Mouse (Mus musculus) neural tube, embryonic 11.5 days (tissue): ENCODE data around the gene Smoc1. TPM values are rescaled to one million over a fixed set of nuclear protein-coding genes. Genes with fewer than 3 reads are reported as not detected.
A peak's percentile ranks its signal among the peaks of the same experiment; 100 is the strongest.

Experiments
- ATAC-seq: fragments of 200-750 bp; cut with Nextera tagmentation; 2 replicates; pipeline ENCODE4 v1.8.0; 2017; ENCODE audit warnings: moderate number of reproducible peaks, mild to moderate bottlenecking, moderate TSS enrichment, moderate library complexity; ENCODE audit not compliant: insufficient read depth, low FRiP score, low TSS enrichment
- DNase-seq: peaks from one replicate; pipeline ENCODE4 v3.0.0-alpha.2; 2015; ENCODE audit warnings: low spot score
- H3K27ac ChIP-seq: fragments of 300-500 bp; sonication (generic); 2 replicates; pipeline ENCODE4 v1.5.1; 2014; ENCODE audit warnings: low read depth, mild to moderate bottlenecking, low read length
- H3K27me3 ChIP-seq: fragments of 300-500 bp; sonication (generic); 2 replicates; pipeline ENCODE4 v1.6.1; 2014; ENCODE audit warnings: mild to moderate bottlenecking, low read length, mixed read lengths; ENCODE audit not compliant: control insufficient read depth, insufficient read depth
- H3K36me3 ChIP-seq: fragments of 300-500 bp; sonication (generic); 2 replicates; pipeline ENCODE4 v1.6.1; 2014; ENCODE audit warnings: mild to moderate bottlenecking, low read length, moderate library complexity, mixed read lengths; ENCODE audit not compliant: control insufficient read depth, insufficient read depth
- H3K4me1 ChIP-seq: fragments of 300-500 bp; sonication (generic); 2 replicates; pipeline ENCODE4 v1.6.1; 2014; ENCODE audit warnings: low read length, mixed read lengths; ENCODE audit not compliant: control insufficient read depth, insufficient read depth
- H3K4me2 ChIP-seq: fragments of 300-500 bp; sonication (generic); 2 replicates; pipeline ENCODE4 v1.6.1; 2014; ENCODE audit warnings: low read depth, mild to moderate bottlenecking, moderate library complexity
- H3K4me3 ChIP-seq: fragments of 300-500 bp; sonication (generic); 2 replicates; pipeline ENCODE4 v1.5.1; 2014; ENCODE audit warnings: low read depth, low read length
- H3K9ac ChIP-seq: fragments of 300-500 bp; sonication (generic); 2 replicates; pipeline ENCODE4 v1.6.1; 2014; ENCODE audit warnings: mild to moderate bottlenecking, low read length
- H3K9me3 ChIP-seq: fragments of 300-500 bp; sonication (generic); 2 replicates; pipeline ENCODE4 v1.6.1; 2016; ENCODE audit warnings: low read length; ENCODE audit not compliant: control insufficient read depth
- WGBS: fragments of 180-500 bp; shearing (Covaris S2); extraction: QIAGEN DNeasy Blood & Tissue Kit; methylation state at CpG from one replicate; pipeline ENCODE4 v1.1.7; 2014; 5-methylcytosine and 5-hydroxymethylcytosine counted together
- polyA plus RNA-seq: library from polyadenylated mRNA; unstranded; fragments of >200 nt; fragmentation: Nextera tagmentation; extraction: Ambion mirVana; gene quantifications from 2 replicates; pipeline ENCODE4 v1.2.1, GENCODE M21; 2014

Gene Smoc1
- polyA plus RNA-seq, 1 experiment from 2014 or later: 13.1 TPM

DNA sequence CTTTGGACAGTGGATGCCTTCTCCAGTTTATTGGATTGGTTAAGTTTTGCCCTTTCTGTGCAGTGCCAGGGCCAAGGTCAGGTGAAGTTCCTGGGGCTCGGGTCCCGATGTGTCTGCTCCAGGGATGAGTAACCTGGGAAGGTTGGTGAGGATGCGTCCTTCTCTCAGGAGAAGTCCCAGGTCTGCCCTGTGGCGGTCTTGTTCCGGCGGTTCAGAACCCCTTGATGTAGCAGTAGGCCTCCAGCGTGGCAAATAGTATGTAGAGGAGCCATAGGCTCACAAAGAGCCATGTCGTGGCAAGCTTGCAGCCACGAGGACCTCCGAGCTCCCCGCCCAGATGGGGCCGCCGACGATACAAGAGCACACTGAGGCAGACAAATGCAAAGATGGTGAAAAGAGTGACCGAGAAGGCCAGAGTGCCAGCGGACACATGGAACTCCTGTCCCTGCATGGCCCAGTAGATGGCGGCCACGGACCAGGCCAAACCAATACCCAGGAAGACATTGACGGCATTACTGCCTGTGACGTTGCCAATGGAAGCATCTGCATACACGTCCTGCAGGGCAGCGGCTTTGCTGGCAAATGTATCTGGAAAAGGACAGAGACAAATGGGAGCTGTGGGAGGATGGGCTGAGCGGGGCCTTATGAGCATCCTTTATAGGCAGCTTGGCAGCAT is 172.8 kb downstream of the Smoc1 start:
- WGBS: 37% methylated on average over 23 of the region's 23 CpGs
- H3K4me1 ChIP-seq: no peaks in the 10 kb centered on the region
- DNase-seq (peak; percentile 80), ATAC-seq (0 out of 2 replicates have a peak, but pooled peaks have one; percentile 45)
- H3K27me3 ChIP-seq: no peaks in the 10 kb centered on the region
- H3K4me3 ChIP-seq: no peak overlapping the region
- no peak overlapping the region for H3K27ac ChIP-seq
- H3K9me3 ChIP-seq: no peaks in the 10 kb centered on the region
- H3K9ac ChIP-seq: 0 out of 2 replicates have a peak overlapping the region, but pooled peaks have one; percentile 16
- H3K36me3 ChIP-seq: no peaks in the 10 kb centered on the region
- H3K4me2 ChIP-seq: no peak overlapping the region

- ATAC-seq: no peak
Measured at GRCm38 (mm10) chr12:81203226-81203625, 176.6 kb downstream of the Smoc1 start.

DNA sequence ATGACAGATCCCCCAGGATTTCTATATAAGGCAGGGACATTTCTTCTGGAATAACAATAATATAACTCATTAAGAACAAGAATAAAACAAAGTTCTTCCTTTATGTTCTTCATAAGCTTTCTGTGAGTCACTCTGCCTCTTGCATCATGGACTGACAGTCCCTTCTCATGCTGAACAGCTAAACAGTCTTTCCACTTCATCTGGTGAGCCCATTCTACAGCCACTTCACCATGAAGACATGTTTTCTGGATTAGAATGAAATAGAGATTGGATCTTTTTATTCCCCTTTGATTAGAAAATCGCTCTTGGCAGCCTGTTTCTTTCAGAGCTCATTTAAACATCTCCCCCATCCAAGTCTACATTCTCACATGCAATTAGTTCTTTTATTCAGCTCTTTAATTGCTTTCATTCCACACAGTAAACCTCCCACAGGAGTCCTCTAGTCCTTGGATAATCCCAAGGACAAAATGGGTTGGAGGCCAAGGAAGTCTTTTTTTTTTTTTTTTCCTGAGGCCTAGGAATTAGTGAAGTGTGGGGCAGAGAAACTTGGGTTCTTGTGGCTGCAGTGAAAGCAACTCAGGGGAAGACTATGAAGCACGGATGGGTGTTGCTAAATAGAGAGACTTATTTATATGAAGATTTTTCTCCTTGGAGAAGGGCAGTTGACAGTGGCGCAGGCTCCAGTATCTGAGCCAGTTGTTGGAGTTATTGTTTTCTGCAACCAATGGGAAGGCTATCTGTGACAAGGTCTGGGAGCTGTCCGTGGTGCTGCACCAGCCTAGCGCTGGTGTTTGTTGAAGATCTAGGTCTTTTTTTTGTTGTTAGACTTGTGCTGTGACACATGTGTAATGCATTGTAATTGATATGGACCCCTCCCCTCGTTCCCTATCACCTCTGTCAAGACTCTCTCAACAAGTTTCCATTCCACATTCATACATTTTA is 179.3 kb downstream of the Smoc1 start:
- ATAC-seq (no peak), DNase-seq (peak; percentile 61)
- no peak overlapping the region for H3K4me2 ChIP-seq
- no peaks in the 10 kb centered on the region for H3K27me3 ChIP-seq
- H3K27ac ChIP-seq: no peak overlapping the region
- H3K36me3 ChIP-seq: no peaks in the 10 kb centered on the region
- H3K9me3 ChIP-seq: no peaks in the 10 kb centered on the region
- no peak overlapping the region for H3K9ac ChIP-seq
- no peak overlapping the region for H3K4me3 ChIP-seq
- no peaks in the 10 kb centered on the region for H3K4me1 ChIP-seq
- 31% methylated on average over 6 of the region's 6 CpGs for WGBS

More at GRCm38 (mm10) chr12:81203226-81203625, 176.6 kb downstream of the Smoc1 start:
- H3K4me2 ChIP-seq: no peak overlapping the region
- WGBS: 28% methylated on average over 1 of the region's 1 CpGs
- H3K36me3 ChIP-seq: no peaks in the 10 kb centered on the region
- DNase-seq: no peak
- H3K27me3 ChIP-seq: no peaks in the 10 kb centered on the region
- H3K4me3 ChIP-seq: no peak overlapping the region
- no peak overlapping the region for H3K9ac ChIP-seq
- H3K27ac ChIP-seq: no peak overlapping the region
- H3K9me3 ChIP-seq: no peaks in the 10 kb centered on the region
- H3K4me1 ChIP-seq: no peaks in the 10 kb centered on the region

GRCm38 (mm10) chr12:81208559-81208958 is 182.0 kb downstream of the Smoc1 start:
- no peak for ATAC-seq

DNA sequence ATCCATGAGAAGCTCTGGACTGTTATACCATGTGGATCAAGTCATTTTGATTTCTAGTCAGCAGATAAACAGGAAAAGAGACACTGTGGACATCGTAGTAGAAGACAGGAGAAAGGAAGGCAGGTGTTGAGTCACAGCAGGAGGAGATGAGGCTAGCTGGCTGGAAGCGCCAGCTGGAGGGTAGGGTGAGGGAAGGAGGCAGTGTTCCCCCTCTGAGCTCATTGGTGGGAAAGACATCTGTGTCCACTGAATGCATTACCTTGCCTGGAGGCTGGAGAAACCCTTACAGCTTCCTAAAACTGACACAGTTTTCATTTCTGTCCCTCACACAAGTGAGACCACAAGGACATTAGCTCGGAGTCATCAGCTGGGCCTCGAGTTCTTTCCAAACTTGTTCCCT is 192.7 kb downstream of the Smoc1 start:
- Histone ChIP-seq H3K36me3 (no peaks in the 10 kb centered on the region), H3K9me3 (no peaks in the 10 kb centered on the region), H3K27me3 (no peaks in the 10 kb centered on the region), H3K4me3 (no peak overlapping the region), H3K4me2 (no peak overlapping the region), H3K4me1 (no peaks in the 10 kb centered on the region), H3K27ac (no peak overlapping the region), H3K9ac (no peak overlapping the region)
- DNase-seq: no peak
- WGBS: 65% methylated on average over 4 of the region's 4 CpGs
- no peak for ATAC-seq

More at GRCm38 (mm10) chr12:81208559-81208958, 182.0 kb downstream of the Smoc1 start:
- H3K4me2 ChIP-seq: no peak overlapping the region
- no peaks in the 10 kb centered on the region for H3K36me3 ChIP-seq
- H3K9me3 ChIP-seq: no peaks in the 10 kb centered on the region
- no peaks in the 10 kb centered on the region for H3K27me3 ChIP-seq
- no peak for DNase-seq
- no peak overlapping the region for H3K27ac ChIP-seq
- H3K4me1 ChIP-seq: no peaks in the 10 kb centered on the region
- no peak overlapping the region for H3K9ac ChIP-seq
- 73% methylated on average over 2 of the region's 2 CpGs for WGBS
- no peak overlapping the region for H3K4me3 ChIP-seq

- Histone ChIP-seq H3K27ac (no peak overlapping the region), H3K4me1 (no peaks in the 10 kb centered on the region), H3K4me3 (no peak overlapping the region), H3K9me3 (no peaks in the 10 kb centered on the region), H3K27me3 (no peaks in the 10 kb centered on the region), H3K4me2 (no peak overlapping the region), H3K9ac (no peak overlapping the region), H3K36me3 (no peaks in the 10 kb centered on the region)
- ATAC-seq: no peak
- DNase-seq: no peak
- 89% methylated on average over 2 of the region's 2 CpGs for WGBS
Measured at GRCm38 (mm10) chr12:81223276-81223675, 196.7 kb downstream of the Smoc1 start.

- Histone ChIP-seq H3K27ac (no peak overlapping the region), H3K27me3 (no peaks in the 10 kb centered on the region), H3K4me1 (no peaks in the 10 kb centered on the region), H3K4me2 (no peak overlapping the region), H3K36me3 (no peaks in the 10 kb centered on the region), H3K9ac (no peak overlapping the region), H3K9me3 (no peaks in the 10 kb centered on the region), H3K4me3 (no peak overlapping the region)
- no peak for DNase-seq
- WGBS: 73% methylated on average over 2 of the region's 2 CpGs
- no peak for ATAC-seq
Measured at GRCm38 (mm10) chr12:81224843-81225242, 198.2 kb downstream of the Smoc1 start.

DNA sequence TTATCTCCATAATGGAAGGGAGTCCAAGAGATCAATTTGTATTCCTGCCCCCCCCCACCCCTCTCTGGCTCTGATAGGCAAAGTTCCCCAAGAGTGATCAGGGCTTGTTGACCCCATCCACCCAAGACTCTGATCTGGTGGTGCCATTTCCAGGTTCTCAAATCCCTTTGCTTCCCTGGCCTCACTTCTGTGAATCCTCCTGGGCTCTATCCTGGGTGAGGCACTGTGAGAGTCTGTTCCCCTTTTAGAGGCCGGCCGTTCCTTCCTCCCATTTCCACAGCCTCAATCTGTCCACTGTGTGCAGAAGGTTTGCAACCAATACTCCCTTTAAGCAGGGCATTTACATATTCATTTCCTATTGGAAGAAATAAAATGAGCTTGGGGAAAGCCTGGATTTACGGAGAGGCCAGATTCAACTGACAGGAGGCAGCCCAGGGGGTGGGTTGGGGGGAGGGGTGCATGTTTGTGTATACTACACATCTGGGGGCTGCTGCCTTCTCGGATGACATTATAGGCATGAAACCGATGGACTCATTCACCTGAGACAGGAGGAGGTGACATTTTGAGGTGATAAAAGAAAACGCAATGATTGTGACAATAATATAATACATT is 199.5 kb downstream of the Smoc1 start:
- no peak for DNase-seq
- Histone ChIP-seq H3K27me3 (no peaks in the 10 kb centered on the region), H3K9me3 (no peaks in the 10 kb centered on the region), H3K9ac (no peak overlapping the region), H3K4me1 (no peaks in the 10 kb centered on the region), H3K4me2 (no peak overlapping the region), H3K4me3 (no peak overlapping the region), H3K36me3 (no peaks in the 10 kb centered on the region), H3K27ac (no peak overlapping the region)
- 49% methylated on average over 6 of the region's 6 CpGs for WGBS
- no peak for ATAC-seq
